28 mouse cellular contexts compared by ENCODE assay signal in genomic region chr10:117759844-117760630, GRCm38 (mm10). TPM values are rescaled to one million over a fixed set of nuclear protein-coding genes. Genes with fewer than 3 reads are reported as not detected.
"Had no signal": no experiment of that assay in that cellular context is flagged by ENCODE, and none has a peak within 500 bp of the region (broad histone marks: within the 10 kb centered on the region; RNA-seq: fewer than 3 reads in every experiment).

No protein-coding gene starts in this region.

- H3K27me3 ChIP-seq: embryonic facial prominence, embryonic 12.5 days; embryonic facial prominence, embryonic 13.5 days; embryonic facial prominence, embryonic 15.5 days; forebrain, embryonic 12.5 days; forebrain, embryonic 13.5 days; forebrain, embryonic 15.5 days had no signal

- H3K4me2 ChIP-seq: embryonic facial prominence, embryonic 12.5 days; embryonic facial prominence, embryonic 13.5 days; embryonic facial prominence, embryonic 15.5 days; forebrain, embryonic 12.5 days; forebrain, embryonic 13.5 days; forebrain, embryonic 15.5 days had no signal

- ATAC-seq: forebrain, embryonic 13.5 days; forebrain, embryonic 14.5 days; forebrain, embryonic 15.5 days; forebrain, embryonic 16.5 days; forebrain, postnatal 0 days had no signal

- H3K4me3 ChIP-seq: embryonic facial prominence, embryonic 10.5 days; embryonic facial prominence, embryonic 12.5 days; embryonic facial prominence, embryonic 13.5 days; embryonic facial prominence, embryonic 15.5 days; erythroblast, embryonic 14.5 days; forebrain, embryonic 10.5 days; forebrain, embryonic 12.5 days; forebrain, embryonic 13.5 days; forebrain, embryonic 15.5 days; gastrocnemius, adult 2 months; heart, adult 2 months had no signal

- DNase-seq: cerebellum, adult 8-10 months; cerebellum, adult 9-10 months; cerebellum, adult 9-11 months; cerebellum, postnatal 10 days; cerebellum, postnatal 14 days; cerebellum, postnatal 25 days; cerebellum, postnatal 36 days; embryo, embryonic 11 days; forebrain, postnatal 0 days; gastrocnemius, adult 2 months; gastrocnemius, postnatal 10 days; gastrocnemius, postnatal 14 days; gastrocnemius, postnatal 25 days; gastrocnemius, postnatal 36 days; heart, adult 11 months; heart, adult 18-20 months; heart, adult 2 months had no signal

- H3K27ac ChIP-seq: embryonic facial prominence, embryonic 10.5 days; embryonic facial prominence, embryonic 12.5 days; embryonic facial prominence, embryonic 13.5 days; embryonic facial prominence, embryonic 15.5 days; forebrain, embryonic 10.5 days; forebrain, embryonic 12.5 days; forebrain, embryonic 13.5 days; forebrain, embryonic 15.5 days; gastrocnemius, adult 2 months; heart, adult 2 months had no signal

- H3K9me3 ChIP-seq: embryonic facial prominence, embryonic 10.5 days; embryonic facial prominence, embryonic 12.5 days; embryonic facial prominence, embryonic 13.5 days; embryonic facial prominence, embryonic 15.5 days; forebrain, embryonic 10.5 days; forebrain, embryonic 12.5 days; forebrain, embryonic 13.5 days; forebrain, embryonic 15.5 days had no signal

- H3K9ac ChIP-seq: embryonic facial prominence, embryonic 12.5 days; embryonic facial prominence, embryonic 13.5 days; embryonic facial prominence, embryonic 15.5 days; forebrain, embryonic 12.5 days; forebrain, embryonic 13.5 days; forebrain, embryonic 15.5 days; forebrain, postnatal 0 days had no signal

- H3K4me1 ChIP-seq: embryonic facial prominence, embryonic 10.5 days; embryonic facial prominence, embryonic 12.5 days; embryonic facial prominence, embryonic 13.5 days; embryonic facial prominence, embryonic 15.5 days; forebrain, embryonic 10.5 days; forebrain, embryonic 12.5 days; forebrain, embryonic 13.5 days; forebrain, embryonic 15.5 days had no signal

RNA-seq across cellular contexts. Expression of gene Slc35e3, which starts 13.9 kb away (rescaled TPM):
- polyA plus RNA-seq: erythroblast, embryonic 14.5 days had no signal
